Mouse (Mus musculus): ENCODE results near the gene Psmd1. TPM values are rescaled to one million over a fixed set of nuclear protein-coding genes. Genes with fewer than 3 reads are reported as not detected.

Gene Psmd1
- 21.1 and 25.8 TPM in 2 replicates for polyA plus RNA-seq (2012)

GRCm38 (mm10) chr1:86064271-86064991 lies at the start of gene Psmd1:
Psmd1 (plus strand) TSS chr1:86064387.

GRCm38 (mm10) chr1:86016516-86016915 lies 47.7 kb upstream of the Psmd1 start, which contains the start of gene Spata3:
Spata3 (plus strand) TSS chr1:86016816.

GRCm38 (mm10) chr1:86045848-86046805 lies 18.1 kb upstream of the Psmd1 start, which contains the start of gene 2810459M11Rik:
2810459M11Rik (plus strand) TSS chr1:86045863.

GRCm38 (mm10) chr1:86111779-86112178 lies 47.6 kb downstream of the Psmd1 start, which contains the start of gene Htr2b:
Htr2b (minus strand) TSS chr1:86111970.

GRCm38 (mm10) chr1:86133337-86133736 lies 69.2 kb downstream of the Psmd1 start, which contains the start of gene Gm21972:
Gm21972 (plus strand) TSS chr1:86133637.

GRCm38 (mm10) chr1:86154133-86154823 lies 90.1 kb downstream of the Psmd1 start, which contains the start of gene Armc9:
Armc9 (plus strand) TSS chr1:86154780.

Other genes with a start within 250 kb of the Psmd1 start
- gene Itm2c, start 170.1 kb upstream of the Psmd1 start, polyA plus RNA-seq (2012): 99.1 and 113 TPM in 2 replicates
- 0.02 TPM in 1 of 2 replicates, not detected in the other for gene 4933407L21Rik, start 135.9 kb upstream of the Psmd1 start, polyA plus RNA-seq (2012)
- 0.04 TPM in 1 of 2 replicates, not detected in the other for gene Gpr55, start 103.4 kb upstream of the Psmd1 start, polyA plus RNA-seq (2012)
- gene Spata3, start 47.6 kb upstream of the Psmd1 start, polyA plus RNA-seq (2012): not detected in 2 replicates
- gene 2810459M11Rik, start 18.5 kb upstream of the Psmd1 start, polyA plus RNA-seq (2012): 0.08 and 0.16 TPM in 2 replicates
- gene Htr2b, start 47.6 kb downstream of the Psmd1 start, polyA plus RNA-seq (2012): not detected in 2 replicates
- gene Gm21972, start 69.2 kb downstream of the Psmd1 start, polyA plus RNA-seq (2012): 4.1 and 5.6 TPM in 2 replicates
- 2.4 and 3.1 TPM in 2 replicates for gene Armc9, start 90.4 kb downstream of the Psmd1 start, polyA plus RNA-seq (2012)
- 1.6 and 2.4 TPM in 2 replicates for gene B3gnt7, start 238.4 kb downstream of the Psmd1 start, polyA plus RNA-seq (2012)

Data from megakaryocyte-erythroid progenitor cell, adult 5 weeks (primary cell).